Mouse (Mus musculus) limb, embryonic 10.5 days (tissue): ENCODE measurements around the gene Nt5c2. TPM values are rescaled to one million over a fixed set of nuclear protein-coding genes. Genes with fewer than 3 reads are reported as not detected.
"Not testable (repeated sequence)": the region's sequence is repeated elsewhere in the genome, so short reads cannot be mapped to it uniquely, and the experiment has no call there.

Experiments used
- DNase-seq: peaks from one replicate; pipeline ENCODE4 v3.0.0-alpha.2; 2017; ENCODE audit warnings: low spot score
- H3K27ac ChIP-seq: fragments of 300-500 bp; sonication (generic); 2 replicates; pipeline ENCODE4 v1.5.1; 2016; ENCODE audit warnings: mild to moderate bottlenecking
- H3K27me3 ChIP-seq: fragments of 300-500 bp; sonication (generic); 2 replicates; pipeline ENCODE4 v1.6.1; 2016; ENCODE audit warnings: low read depth, mild to moderate bottlenecking; ENCODE audit not compliant: poor library complexity, severe bottlenecking
- H3K36me3 ChIP-seq: fragments of 300-500 bp; sonication (generic); 2 replicates; pipeline ENCODE4 v1.6.1; 2016; ENCODE audit warnings: mild to moderate bottlenecking, moderate library complexity
- H3K4me1 ChIP-seq: fragments of 300-500 bp; sonication (generic); 2 replicates; pipeline ENCODE4 v1.6.1; 2016
- H3K4me3 ChIP-seq: fragments of 300-500 bp; sonication (generic); 2 replicates; pipeline ENCODE4 v1.5.1; 2016; ENCODE audit warnings: mild to moderate bottlenecking, moderate library complexity
- H3K9me3 ChIP-seq: fragments of 300-500 bp; sonication (generic); replicated peaks from 2 replicates; pipeline ENCODE4 v1.6.1; 2016; ENCODE audit warnings: mild to moderate bottlenecking
- WGBS: fragments of 180-500 bp; shearing (Covaris S2); methylation state at CpG from one replicate; pipeline ENCODE4 v1.1.7; 2016; 5-methylcytosine and 5-hydroxymethylcytosine counted together
- polyA plus RNA-seq: library from polyadenylated mRNA; unstranded; fragments of >200 nt; fragmentation: Nextera tagmentation; extraction: Ambion mirVana; gene quantifications from 2 replicates; pipeline ENCODE4 v1.2.1, GENCODE M21; 2016

The Nt5c2 gene
- polyA plus RNA-seq, 1 experiment from 2014 or later, result 89.8 TPM

DNA sequence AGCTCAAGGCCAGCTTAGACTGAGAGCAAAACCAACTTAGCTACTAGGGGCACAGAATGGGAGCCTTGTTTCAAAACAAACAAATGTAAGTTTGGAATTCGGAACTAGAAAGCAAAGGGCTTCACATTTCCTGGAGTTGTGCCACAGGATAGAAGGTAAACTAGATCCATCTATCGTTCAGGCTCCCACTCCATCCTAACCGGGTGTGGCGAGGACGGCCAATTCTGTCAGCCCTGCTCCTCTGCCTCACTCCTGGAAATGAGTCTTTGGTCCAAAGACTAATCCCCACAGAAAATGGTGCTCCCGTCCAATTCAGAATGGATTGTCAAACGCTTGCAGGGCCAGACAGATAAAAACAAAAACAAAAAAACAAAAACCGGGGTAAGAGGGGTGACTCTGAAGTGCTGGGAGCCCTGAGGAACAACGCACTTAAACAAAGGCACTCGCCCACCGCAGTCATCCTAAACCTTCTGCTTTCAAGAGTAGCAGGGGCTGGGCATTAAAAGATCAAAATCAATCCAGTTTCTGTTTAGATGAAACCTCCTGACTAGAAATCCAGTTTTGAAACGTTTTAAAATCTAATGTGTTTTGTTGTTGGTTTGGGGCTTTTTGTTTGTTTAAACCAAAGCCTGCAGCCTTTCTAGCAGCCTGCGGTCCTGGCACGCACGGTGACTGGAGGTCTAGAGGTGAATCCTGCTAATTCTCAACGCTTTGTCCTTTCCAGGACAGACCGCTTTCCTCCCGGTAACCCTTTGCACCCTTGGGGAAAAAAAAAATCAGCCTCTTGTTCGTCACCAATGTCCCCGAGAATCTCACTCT, 1.4 kb downstream of the Nt5c2 start:
- no peaks in the 10 kb centered on the region for H3K9me3 ChIP-seq
- no peak overlapping the region for H3K4me3 ChIP-seq
- no peak for DNase-seq
- H3K27ac ChIP-seq, result no peak overlapping the region
- 13% methylated on average over 20 of the region's 20 CpGs for WGBS
- H3K4me1 ChIP-seq, result peaks cover 16% of the 10 kb centered on the region
- H3K36me3 ChIP-seq, result no peaks in the 10 kb centered on the region
- peaks cover 73% of the 10 kb centered on the region for H3K27me3 ChIP-seq

DNA sequence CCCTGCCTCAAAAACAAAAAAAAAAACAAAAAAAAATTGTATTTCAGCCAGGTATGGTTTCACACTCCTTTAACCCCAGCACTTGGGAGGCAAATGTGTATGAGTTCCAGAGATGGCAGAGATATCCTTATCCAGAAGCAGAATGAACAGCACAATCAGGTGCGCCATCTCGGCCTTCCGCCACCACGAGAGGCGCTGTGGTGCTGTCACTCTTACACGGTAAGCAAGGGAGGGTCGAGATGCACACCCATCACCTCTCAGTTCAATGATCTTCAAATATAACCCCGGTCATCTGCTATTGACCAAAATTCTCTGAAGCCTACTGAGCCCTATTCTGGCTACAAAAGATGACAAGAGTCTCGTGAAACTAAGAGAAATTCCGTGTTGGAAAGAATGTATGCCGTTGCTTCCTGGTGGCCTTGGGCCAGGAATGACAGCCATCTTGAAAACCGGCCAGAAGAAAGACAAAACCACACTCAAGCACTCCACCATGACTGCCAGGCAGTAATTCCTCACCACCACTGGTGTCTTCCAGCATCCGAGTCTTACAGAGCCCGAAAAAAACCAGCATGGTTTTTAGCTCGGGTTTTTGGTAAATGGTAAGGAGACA, 2.3 kb downstream of the Nt5c2 start:
- Histone ChIP-seq H3K27ac (no peak overlapping the region), H3K4me3 (no peak overlapping the region), H3K9me3 (no peaks in the 10 kb centered on the region), H3K27me3 (peaks cover 63% of the 10 kb centered on the region), H3K4me1 (peaks cover 16% of the 10 kb centered on the region), H3K36me3 (no peaks in the 10 kb centered on the region)
- WGBS, result 90% methylated on average over 15 of the region's 15 CpGs
- no peak for DNase-seq

DNA sequence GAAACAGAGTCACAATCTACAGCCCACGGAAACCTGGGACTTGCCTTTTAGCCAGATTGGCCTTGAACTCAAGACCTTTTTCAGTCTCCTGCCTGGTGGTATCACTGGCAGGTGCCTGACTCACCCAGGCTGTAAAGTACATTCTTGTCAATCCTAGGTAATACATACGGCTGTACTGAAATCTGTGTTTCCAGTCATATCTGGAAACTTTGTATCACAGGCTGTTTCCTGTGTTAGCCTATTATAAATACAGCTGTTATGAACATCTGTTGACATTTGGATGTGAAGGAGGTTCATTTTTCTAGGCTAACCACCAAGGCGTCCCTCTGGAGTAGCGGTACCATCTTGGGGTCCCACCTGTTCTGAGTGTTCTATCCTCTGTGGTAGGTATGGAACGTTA, 5.0 kb downstream of the Nt5c2 start:
- Histone ChIP-seq H3K9me3 (no peaks in the 10 kb centered on the region), H3K27ac (no peak overlapping the region), H3K4me3 (no peak overlapping the region), H3K4me1 (peaks cover 8% of the 10 kb centered on the region), H3K27me3 (peaks cover 39% of the 10 kb centered on the region), H3K36me3 (no peaks in the 10 kb centered on the region)
- WGBS, result 86% methylated on average over 5 of the region's 5 CpGs
- no peak for DNase-seq

DNA sequence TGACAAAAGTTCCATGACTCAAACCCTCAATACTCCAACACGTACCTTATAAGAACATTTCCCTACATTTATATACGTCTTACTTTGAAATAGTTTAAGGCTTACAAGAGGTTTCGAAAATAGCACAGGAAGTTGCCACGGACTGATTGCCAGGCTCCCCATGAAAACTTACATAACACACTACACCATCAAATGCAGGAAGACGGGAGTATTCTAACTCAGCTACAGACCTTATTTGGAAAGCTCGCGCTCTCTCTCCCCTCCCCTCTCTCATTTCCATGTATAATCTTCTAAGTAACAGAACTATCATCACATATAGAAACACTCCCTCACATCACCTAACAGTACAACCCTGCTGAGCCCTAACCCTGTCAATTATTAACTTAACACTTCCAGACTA, 5.5 kb downstream of the Nt5c2 start:
- Histone ChIP-seq H3K9me3 (no peaks in the 10 kb centered on the region), H3K4me1 (peaks cover 3% of the 10 kb centered on the region), H3K27ac (no peak overlapping the region), H3K4me3 (no peak overlapping the region), H3K27me3 (peaks cover 33% of the 10 kb centered on the region), H3K36me3 (no peaks in the 10 kb centered on the region)
- DNase-seq, result no peak
- 89% methylated on average over 7 of the region's 7 CpGs for WGBS

DNA sequence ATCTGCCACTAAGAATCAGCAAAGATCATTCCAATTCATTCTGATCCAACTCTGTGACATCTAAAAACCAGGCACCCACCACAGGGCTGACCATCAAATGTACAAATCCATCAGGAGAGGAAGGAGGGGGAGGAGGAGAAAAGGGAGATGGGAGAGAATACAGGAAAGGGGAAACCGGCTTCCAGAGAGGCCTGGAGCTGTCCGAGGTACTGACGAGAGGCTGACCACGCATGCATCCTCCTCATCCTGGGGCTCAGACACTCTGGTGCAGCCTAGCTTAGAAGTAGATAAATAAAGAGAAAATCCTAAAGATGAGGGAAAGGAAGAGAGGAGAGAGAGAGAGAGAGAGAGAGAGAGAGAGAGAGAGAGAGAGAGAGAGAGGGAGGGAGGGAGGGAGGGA, 8.6 kb downstream of the Nt5c2 start:
- peak; percentile 83 for DNase-seq
- Histone ChIP-seq H3K27ac (no peak overlapping the region), H3K27me3 (peaks cover 2% of the 10 kb centered on the region; the same call in 1 of the 2 replicates), H3K4me3 (no peak overlapping the region), H3K9me3 (no peaks in the 10 kb centered on the region), H3K4me1 (no peaks in the 10 kb centered on the region), H3K36me3 (no peaks in the 10 kb centered on the region)
- WGBS, result 1% methylated on average over 4 of the region's 4 CpGs

DNA sequence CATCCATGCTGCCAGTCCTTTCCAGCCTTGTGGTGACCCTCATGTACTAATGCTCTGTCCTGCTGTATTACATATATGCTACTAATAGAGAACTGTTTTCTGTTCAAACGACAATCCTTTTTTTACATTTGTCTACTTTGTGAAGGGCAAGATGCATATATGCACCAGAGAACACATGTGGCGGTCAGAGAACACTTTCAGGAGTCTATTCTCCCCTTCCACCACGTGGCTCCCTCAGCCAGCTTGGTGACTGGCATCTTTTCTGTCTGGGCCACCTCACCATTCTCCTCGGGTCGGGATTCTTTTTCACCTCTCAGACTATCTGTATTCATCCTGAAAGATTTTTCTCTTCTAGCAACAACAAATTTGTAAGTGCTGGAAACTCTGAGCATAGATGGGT, 9.1 kb downstream of the Nt5c2 start:
- no peak overlapping the region for H3K4me3 ChIP-seq
- H3K4me1 ChIP-seq, result no peaks in the 10 kb centered on the region
- WGBS, result 60% methylated on average over 5 of the region's 5 CpGs
- H3K9me3 ChIP-seq, result no peaks in the 10 kb centered on the region
- no peaks in the 10 kb centered on the region for H3K27me3 ChIP-seq
- no peaks in the 10 kb centered on the region for H3K36me3 ChIP-seq
- no peak for DNase-seq
- no peak overlapping the region for H3K27ac ChIP-seq

DNA sequence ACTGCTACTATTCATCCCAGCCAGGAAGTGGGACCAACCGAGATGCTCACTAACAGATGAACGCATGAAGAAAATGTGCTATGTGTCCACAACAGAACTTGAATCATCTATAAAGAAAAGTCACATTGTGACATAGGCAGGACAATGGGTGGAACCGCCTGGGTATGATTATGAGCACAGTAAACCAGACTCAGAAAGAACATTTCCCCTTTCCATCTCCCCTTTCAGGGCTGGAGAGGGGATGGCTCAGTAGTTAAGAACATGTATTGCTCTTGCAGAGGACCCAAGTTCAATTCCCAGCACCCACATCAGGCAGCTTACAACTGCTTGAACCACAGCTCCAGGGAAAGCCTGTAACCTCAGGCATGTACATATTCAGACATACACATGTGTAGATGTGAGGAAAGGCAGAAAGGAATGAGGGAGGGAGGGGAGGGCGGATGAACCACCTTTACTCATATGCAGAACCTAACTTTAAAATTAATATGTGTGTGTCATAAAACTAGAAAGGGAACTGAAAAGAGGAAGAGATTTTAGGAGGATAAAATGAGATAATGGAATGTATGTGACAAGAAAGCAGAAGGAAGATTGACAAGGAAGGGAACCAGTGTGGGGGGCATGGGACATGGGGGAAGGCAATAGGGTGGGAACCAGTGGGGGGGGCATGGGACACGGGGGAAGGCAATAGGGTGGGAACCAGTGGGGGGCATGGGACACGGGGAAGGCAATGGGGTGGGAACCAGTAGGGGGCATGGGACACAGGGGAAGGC, 11.0 kb downstream of the Nt5c2 start:
- WGBS, result 76% methylated on average over 6 of the region's 6 CpGs
- H3K27ac ChIP-seq, result no peak overlapping the region
- H3K9me3 ChIP-seq, result no peaks in the 10 kb centered on the region
- H3K27me3 ChIP-seq, result no peaks in the 10 kb centered on the region
- no peaks in the 10 kb centered on the region for H3K36me3 ChIP-seq
- no peaks in the 10 kb centered on the region for H3K4me1 ChIP-seq
- H3K4me3 ChIP-seq, result no peak overlapping the region
- no peak for DNase-seq

DNA sequence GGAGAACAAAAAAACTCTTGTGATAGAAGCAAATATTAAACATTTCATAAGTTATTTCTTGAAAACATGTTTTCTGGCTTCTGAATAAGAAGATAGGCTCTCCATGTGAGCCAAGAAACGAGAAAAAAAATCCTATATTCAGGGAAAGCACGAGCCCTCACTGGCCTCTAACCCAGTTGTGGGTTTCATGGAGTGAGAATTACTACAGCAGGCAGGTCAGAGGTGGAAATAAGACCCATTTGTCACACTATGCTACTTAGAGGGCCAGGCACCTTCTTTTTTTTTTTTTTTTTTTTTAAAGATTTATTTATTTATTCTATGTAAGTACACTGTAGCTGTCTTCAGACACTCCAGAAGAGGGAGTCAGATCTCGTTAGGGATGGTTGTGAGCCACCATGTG, 14.6 kb downstream of the Nt5c2 start:
- not testable (repeated sequence) for H3K9me3 ChIP-seq, H3K4me1 ChIP-seq, H3K27ac ChIP-seq, DNase-seq, H3K27me3 ChIP-seq, H3K4me3 ChIP-seq, H3K36me3 ChIP-seq
- WGBS, result 86% methylated on average over 3 of the region's 3 CpGs

DNA sequence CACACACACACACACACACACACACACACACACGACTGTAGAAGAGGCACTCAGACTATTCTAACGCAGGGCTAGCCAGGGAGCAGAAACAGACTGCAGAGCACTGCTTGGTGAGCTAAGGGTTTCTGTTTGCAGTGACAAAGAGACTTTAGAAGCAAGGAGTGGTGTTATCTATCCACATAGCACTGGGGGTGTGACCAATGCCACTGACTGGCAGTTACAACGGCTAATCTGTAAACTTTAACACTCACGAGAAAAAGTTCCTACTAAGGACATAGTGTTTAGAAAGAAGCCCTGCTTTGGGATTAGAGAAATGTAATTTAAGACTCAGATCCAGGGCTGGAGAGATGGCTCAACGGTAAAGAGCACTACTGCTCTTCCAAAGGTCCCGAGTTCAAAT, 15.2 kb downstream of the Nt5c2 start:
- no peaks in the 10 kb centered on the region for H3K27me3 ChIP-seq
- H3K9me3 ChIP-seq, result no peaks in the 10 kb centered on the region
- DNase-seq, result no peak
- no peak overlapping the region for H3K4me3 ChIP-seq
- H3K27ac ChIP-seq, result no peak overlapping the region
- H3K36me3 ChIP-seq, result no peaks in the 10 kb centered on the region
- no peaks in the 10 kb centered on the region for H3K4me1 ChIP-seq
- 90% methylated on average over 6 of the region's 6 CpGs for WGBS

DNA sequence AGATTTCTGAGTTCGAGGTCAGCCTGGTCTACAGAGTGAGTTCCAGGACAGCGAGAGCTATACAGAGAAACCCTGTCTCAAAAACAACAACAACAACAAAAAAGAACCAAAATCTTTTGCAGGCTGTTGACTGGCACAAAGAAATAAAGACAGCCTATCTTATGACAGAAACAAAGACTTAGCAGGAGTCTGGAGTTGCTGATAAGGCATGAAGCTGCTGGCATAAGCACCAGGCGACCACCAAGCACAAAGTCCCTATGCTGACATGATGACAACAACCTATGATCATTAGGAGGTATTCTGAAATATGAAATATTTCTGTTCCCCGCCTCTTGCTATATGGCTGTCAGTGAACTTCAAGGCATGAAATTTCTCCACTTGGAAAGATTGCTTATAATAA, 16.0 kb downstream of the Nt5c2 start:
- H3K27me3 ChIP-seq, result no peaks in the 10 kb centered on the region
- no peak overlapping the region for H3K4me3 ChIP-seq
- H3K9me3 ChIP-seq, result no peaks in the 10 kb centered on the region
- H3K36me3 ChIP-seq, result no peaks in the 10 kb centered on the region
- no peaks in the 10 kb centered on the region for H3K4me1 ChIP-seq
- no peak overlapping the region for H3K27ac ChIP-seq
- DNase-seq, result no peak
- 85% methylated on average over 4 of the region's 4 CpGs for WGBS

DNA sequence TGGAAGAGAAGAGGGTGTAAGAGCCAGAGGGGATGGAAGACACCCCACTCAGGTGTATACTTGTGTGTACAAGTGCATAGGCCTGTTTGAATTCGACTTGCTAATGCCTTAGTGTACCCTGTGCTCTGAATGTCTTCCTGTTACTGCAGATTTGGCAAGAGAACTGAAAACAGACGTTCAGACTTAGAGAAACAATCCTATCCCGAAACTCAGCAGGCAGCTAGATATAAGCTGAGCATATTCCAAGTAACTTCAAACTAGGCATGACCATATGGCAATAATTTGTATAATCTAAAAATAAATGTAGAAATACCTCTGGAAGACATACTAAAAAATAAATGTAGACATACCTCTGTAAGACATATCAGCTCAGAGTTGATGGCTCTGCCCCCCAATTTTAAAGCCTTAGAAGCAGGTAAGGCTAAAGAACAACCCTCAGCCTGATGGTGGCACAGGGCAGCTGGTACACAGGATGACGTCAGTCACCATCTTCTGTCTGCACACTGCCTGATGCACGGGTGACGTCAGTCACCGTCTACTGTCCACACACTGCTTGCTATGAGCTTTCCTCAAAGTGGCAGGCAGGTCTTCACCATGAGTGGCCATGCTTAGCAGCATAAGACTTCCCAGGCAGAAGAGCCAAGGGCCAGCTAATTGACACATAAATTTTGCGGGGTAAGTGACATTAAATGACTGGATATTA, 16.6 kb downstream of the Nt5c2 start:
- no peak for DNase-seq
- no peak overlapping the region for H3K4me3 ChIP-seq
- no peak overlapping the region for H3K27ac ChIP-seq
- H3K9me3 ChIP-seq, result no peaks in the 10 kb centered on the region
- no peaks in the 10 kb centered on the region for H3K36me3 ChIP-seq
- no peaks in the 10 kb centered on the region for H3K4me1 ChIP-seq
- 90% methylated on average over 8 of the region's 8 CpGs for WGBS
- H3K27me3 ChIP-seq, result no peaks in the 10 kb centered on the region

DNA sequence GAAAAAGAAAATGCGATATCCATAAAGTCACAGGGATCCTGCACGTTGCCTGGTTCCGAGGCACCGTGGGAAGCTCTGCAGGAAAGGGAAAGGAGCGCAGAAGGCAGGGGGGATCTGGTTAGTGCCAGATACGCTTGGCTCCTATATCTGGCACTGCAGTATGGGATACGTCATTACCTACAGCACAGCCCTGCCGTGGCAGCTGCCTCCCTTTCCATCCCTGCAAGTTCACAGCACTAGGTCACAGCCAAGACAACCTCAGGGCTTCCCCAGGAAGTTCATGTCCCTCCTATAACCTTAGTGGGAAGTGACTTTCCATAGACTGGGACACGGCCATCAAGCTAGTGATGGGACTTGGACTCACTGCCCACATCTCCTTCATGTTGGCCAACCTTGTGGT, 18.9 kb downstream of the Nt5c2 start:
- Histone ChIP-seq H3K4me1 (no peaks in the 10 kb centered on the region), H3K27me3 (no peaks in the 10 kb centered on the region), H3K9me3 (no peaks in the 10 kb centered on the region), H3K36me3 (no peaks in the 10 kb centered on the region), H3K27ac (no peak overlapping the region), H3K4me3 (no peak overlapping the region)
- 89% methylated on average over 9 of the region's 9 CpGs for WGBS
- DNase-seq, result no peak

DNA sequence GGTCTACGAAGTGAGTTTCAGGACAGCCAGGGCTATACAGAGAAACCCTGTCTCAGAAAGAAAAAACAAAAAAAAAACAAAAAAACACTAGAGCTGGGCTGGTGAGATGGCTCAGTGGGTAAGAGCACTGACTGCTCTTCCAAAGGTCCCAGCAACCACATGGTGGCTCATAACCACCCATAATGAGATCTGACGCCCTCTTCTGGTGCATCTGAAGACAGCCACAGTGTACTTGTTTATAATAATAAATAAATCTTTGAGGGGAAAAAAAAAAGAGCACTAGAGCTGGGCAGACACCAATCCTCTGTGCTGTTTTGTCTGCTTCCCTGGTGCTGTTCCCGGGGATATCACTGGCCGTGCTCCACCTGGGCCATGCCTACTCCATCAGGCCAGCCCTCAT, 22.6 kb downstream of the Nt5c2 start:
- H3K36me3 ChIP-seq, DNase-seq, H3K27ac ChIP-seq, H3K9me3 ChIP-seq, H3K27me3 ChIP-seq, H3K4me1 ChIP-seq, H3K4me3 ChIP-seq: not testable (repeated sequence)
- WGBS, result 78% methylated on average over 4 of the region's 4 CpGs
